Mouse (Mus musculus): ENCODE data around the gene BC147527. TPM values are rescaled to one million over a fixed set of nuclear protein-coding genes. Genes with fewer than 3 reads are reported as not detected.

BC147527 gene
- 0.23 TPM in 1 of 2 replicates, not detected in the other for polyA plus RNA-seq (2015; fragmentation: Nextera tagmentation; extraction: Ambion mirVana)

GRCm38 (mm10) chr13:120299991-120300442 is at the start of gene BC147527:
Gene BC147527, plus strand, starts transcription at chr13:120300392.

GRCm38 (mm10) chr13:120262870-120263269 is 37.3 kb upstream of the BC147527 start, which contains the start of gene AF067061:
Gene AF067061, plus strand, starts transcription at chr13:120263114.

GRCm38 (mm10) chr13:120316578-120316977 is 16.4 kb downstream of the BC147527 start, which contains the start of gene Tcstv3:
Gene Tcstv3, plus strand, starts transcription at chr13:120316878.

Other genes starting within 250 kb of the BC147527 start
- not detected in 2 replicates for gene Gm21188, start 248.2 kb upstream of the BC147527 start, polyA plus RNA-seq (2015; fragmentation: Nextera tagmentation; extraction: Ambion mirVana)
- not detected in 2 replicates for gene Gm20767, start 160.1 kb upstream of the BC147527 start, polyA plus RNA-seq (2015; fragmentation: Nextera tagmentation; extraction: Ambion mirVana)
- not detected in 2 replicates for gene Gm21818, start 128.0 kb upstream of the BC147527 start, polyA plus RNA-seq (2015; fragmentation: Nextera tagmentation; extraction: Ambion mirVana)
- gene Gm21762, start 84.4 kb upstream of the BC147527 start, polyA plus RNA-seq (2015; fragmentation: Nextera tagmentation; extraction: Ambion mirVana): not detected in 2 replicates
- gene Gm21731, start 61.3 kb upstream of the BC147527 start, polyA plus RNA-seq (2015; fragmentation: Nextera tagmentation; extraction: Ambion mirVana): not detected in 2 replicates
- not detected in 2 replicates for gene AF067061, start 37.3 kb upstream of the BC147527 start, polyA plus RNA-seq (2015; fragmentation: Nextera tagmentation; extraction: Ambion mirVana)
- not detected in 2 replicates for gene Tcstv3, start 16.5 kb downstream of the BC147527 start, polyA plus RNA-seq (2015; fragmentation: Nextera tagmentation; extraction: Ambion mirVana)

Measured in neural tube, postnatal 0 days (tissue).